Mouse (Mus musculus): ENCODE results near the gene 2300002M23Rik. TPM values are rescaled to one million over a fixed set of nuclear protein-coding genes. Genes with fewer than 3 reads are reported as not detected.

2300002M23Rik gene
- polyA plus RNA-seq (2016; fragmentation: Nextera tagmentation; extraction: Ambion mirVana) = not detected in 2 replicates

DNA sequence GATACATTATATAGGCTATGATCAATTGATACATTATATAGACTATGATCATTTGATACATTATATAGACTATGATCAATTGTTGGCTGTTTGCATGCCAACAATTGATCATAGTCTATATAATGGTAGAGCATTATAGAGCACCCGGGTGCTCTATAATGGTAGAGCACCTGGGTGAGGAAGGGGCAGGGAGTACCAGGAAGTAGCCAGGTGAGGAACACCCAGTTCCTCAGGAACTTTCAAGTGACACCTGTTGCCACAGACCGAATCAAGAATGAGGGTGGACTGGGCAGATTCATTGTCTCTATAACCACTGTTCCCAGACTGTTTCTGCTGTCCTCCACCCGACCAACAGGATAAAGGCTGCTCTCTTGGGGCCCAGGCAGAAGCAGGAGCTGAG is at the start of gene 2300002M23Rik:
Gene 2300002M23Rik (plus strand): TSS at position 301 of the 400 bp plus-strand sequence.
- Histone ChIP-seq H3K9me3 (0 out of 2 replicates have a peak, but pooled peaks cover 2% of the 10 kb centered on the region), H3K4me3 (peak within 1 kb of the TSS; percentile 18; the same call in 1 of the 2 replicates), H3K27me3 (replicated peaks; ENCODE audit: low read depth, poor library complexity, severe bottlenecking) (peaks cover 56% of the 10 kb centered on the region), H3K4me1 (peaks cover 18% of the 10 kb centered on the region), H3K27ac (replicated peaks) (no peak within 1 kb of the TSS), H3K36me3 (replicated peaks) (no peaks in the 10 kb centered on the region)
- no peak for DNase-seq (ENCODE audit: low spot score)
- 51% methylated on average over 3 of the region's 3 CpGs for WGBS

DNA sequence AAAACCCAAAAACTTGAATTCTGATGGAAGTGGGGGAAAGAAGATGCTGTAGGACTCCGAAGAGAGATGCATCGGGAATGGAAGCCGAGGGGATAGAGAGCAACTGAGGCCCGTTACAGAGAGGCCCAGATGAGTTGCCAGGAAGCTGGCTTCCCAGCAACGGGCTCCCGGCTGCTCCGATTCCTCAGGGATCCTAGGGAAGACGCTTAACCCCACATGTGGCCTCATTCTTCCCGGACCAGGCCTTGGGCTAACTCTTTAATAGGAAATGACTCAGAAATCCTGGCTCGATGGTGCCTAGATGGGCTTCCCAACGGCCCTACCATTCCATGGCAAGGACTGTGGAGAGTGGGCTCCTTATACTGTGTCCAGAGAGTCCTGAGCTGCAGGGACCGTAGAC is 49.7 kb upstream of the 2300002M23Rik start:
- Histone ChIP-seq H3K4me1 (peaks cover 36% of the 10 kb centered on the region), H3K27ac (replicated peaks) (peak overlapping the region; percentile 87), H3K36me3 (replicated peaks) (peaks cover 32% of the 10 kb centered on the region), H3K9me3 (no peaks in the 10 kb centered on the region), H3K4me3 (peak overlapping the region; percentile 66), H3K27me3 (replicated peaks; ENCODE audit: low read depth, poor library complexity, severe bottlenecking) (no peaks in the 10 kb centered on the region)
- WGBS = 11% methylated on average over 12 of the region's 12 CpGs
- DNase-seq (ENCODE audit: low spot score) = peak; percentile 35

DNA sequence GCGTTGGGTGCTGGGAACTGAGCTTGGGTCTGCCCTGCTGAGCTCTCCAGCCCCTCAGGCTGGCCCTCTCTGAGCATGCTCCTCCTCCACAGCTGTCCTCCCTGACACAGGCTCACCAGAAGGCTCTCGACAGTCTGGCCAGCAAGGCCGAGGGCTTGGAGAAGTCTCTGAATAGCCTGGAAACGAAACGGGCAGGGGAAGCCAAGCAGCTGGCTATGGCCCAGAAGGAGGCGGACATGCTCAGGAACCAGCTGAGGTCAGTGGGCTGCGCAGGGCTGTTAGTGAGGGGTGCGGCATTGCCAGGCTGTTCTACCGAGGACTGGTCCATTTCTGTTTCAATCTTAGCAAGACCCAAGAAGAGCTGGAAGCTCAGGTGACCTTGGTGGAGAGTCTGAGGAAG is 42.9 kb upstream of the 2300002M23Rik start:
- WGBS = 89% methylated on average over 9 of the region's 9 CpGs
- Histone ChIP-seq H3K4me3 (no peak overlapping the region), H3K27ac (replicated peaks) (no peak overlapping the region), H3K9me3 (no peaks in the 10 kb centered on the region), H3K4me1 (no peaks in the 10 kb centered on the region), H3K27me3 (replicated peaks; ENCODE audit: low read depth, poor library complexity, severe bottlenecking) (no peaks in the 10 kb centered on the region), H3K36me3 (replicated peaks) (peaks cover 78% of the 10 kb centered on the region)
- DNase-seq (ENCODE audit: low spot score) = no peak

DNA sequence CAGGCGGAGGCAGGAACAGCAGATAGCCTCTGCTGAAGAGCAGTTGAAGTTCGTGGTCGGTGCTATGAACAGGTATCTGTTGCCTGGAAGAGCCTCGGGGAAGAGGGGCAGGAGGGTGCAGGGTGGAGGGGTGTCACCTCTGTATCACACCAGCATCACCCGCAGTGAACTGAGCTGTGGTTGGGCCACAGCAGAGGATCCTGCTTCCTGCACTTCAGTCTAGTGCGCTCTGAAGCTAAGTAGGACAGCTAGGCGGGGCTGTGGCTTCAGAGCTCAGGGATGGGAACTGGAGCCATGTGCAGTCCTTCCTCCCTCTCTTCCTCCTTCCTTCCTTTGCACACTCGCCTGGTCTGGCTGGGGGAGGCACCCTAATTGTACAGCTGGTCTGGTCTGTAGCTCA is 40.6 kb upstream of the 2300002M23Rik start:
- H3K36me3 ChIP-seq (replicated peaks) = peaks cover 85% of the 10 kb centered on the region
- H3K27ac ChIP-seq (replicated peaks) = no peak overlapping the region
- 78% methylated on average over 8 of the region's 8 CpGs for WGBS
- no peaks in the 10 kb centered on the region for H3K9me3 ChIP-seq
- H3K4me3 ChIP-seq = no peak overlapping the region
- H3K4me1 ChIP-seq = peaks cover 7% of the 10 kb centered on the region; the same call in 1 of the 2 replicates
- no peaks in the 10 kb centered on the region for H3K27me3 ChIP-seq (replicated peaks; ENCODE audit: low read depth, poor library complexity, severe bottlenecking)
- no peak for DNase-seq (ENCODE audit: low spot score)

DNA sequence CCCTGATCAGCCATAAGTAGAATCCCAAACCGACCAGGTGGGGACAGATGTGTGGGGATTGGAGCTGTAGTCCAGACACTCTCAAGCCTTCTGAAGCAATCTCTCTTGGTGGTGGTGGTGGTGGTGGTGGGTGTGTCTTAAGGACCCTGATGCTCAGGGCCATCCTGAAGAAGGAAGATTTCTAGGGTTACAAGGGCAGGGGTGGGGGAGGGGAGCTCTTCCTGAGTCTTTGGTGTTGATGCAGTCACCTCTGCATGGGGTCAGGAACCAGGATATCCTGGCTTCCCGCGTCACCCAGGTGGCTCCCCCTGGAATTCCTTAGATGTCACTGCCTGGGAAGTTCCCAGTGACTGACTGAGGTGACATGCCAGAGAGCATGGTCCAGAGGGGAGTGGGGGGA is 34.9 kb upstream of the 2300002M23Rik start:
- no peak overlapping the region for H3K4me3 ChIP-seq
- peaks cover 37% of the 10 kb centered on the region for H3K36me3 ChIP-seq (replicated peaks)
- H3K27ac ChIP-seq (replicated peaks) = no peak overlapping the region
- H3K4me1 ChIP-seq = peaks cover 19% of the 10 kb centered on the region
- WGBS = 13% methylated on average over 3 of the region's 3 CpGs
- no peaks in the 10 kb centered on the region for H3K27me3 ChIP-seq (replicated peaks; ENCODE audit: low read depth, poor library complexity, severe bottlenecking)
- no peak for DNase-seq (ENCODE audit: low spot score)
- H3K9me3 ChIP-seq = no peaks in the 10 kb centered on the region

DNA sequence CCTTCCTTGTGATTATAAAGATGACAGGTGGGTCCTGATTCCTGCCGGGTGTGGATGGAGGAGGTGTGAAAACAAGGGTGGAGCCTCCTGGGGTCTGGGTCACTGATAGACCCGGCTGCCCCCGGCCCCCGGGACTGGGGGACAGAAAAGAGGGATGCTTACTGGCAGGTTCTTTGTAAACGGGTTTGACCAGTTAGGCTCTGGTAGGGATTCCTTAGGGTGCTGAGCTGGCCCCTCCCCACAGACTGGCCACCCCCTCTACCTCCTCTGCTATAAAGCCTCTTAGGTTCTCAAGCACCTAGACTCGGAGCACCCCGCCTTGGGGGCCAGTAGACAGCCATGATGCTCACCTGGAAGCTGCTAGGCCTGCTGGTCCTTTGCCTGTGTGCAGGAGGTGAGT is 34.3 kb upstream of the 2300002M23Rik start, which contains the start of gene Psors1c2:
Gene Psors1c2 (plus strand): TSS at position 301 of the 400 bp plus-strand sequence.
- H3K27ac ChIP-seq (replicated peaks) = no peak within 1 kb of the TSS
- WGBS = 42% methylated on average over 7 of the region's 7 CpGs
- H3K4me1 ChIP-seq = peaks cover 19% of the 10 kb centered on the region
- DNase-seq (ENCODE audit: low spot score) = no peak
- no peaks in the 10 kb centered on the region for H3K9me3 ChIP-seq
- no peak within 1 kb of the TSS for H3K4me3 ChIP-seq
- no peaks in the 10 kb centered on the region for H3K27me3 ChIP-seq (replicated peaks; ENCODE audit: low read depth, poor library complexity, severe bottlenecking)
- H3K36me3 ChIP-seq (replicated peaks) = peaks cover 31% of the 10 kb centered on the region

DNA sequence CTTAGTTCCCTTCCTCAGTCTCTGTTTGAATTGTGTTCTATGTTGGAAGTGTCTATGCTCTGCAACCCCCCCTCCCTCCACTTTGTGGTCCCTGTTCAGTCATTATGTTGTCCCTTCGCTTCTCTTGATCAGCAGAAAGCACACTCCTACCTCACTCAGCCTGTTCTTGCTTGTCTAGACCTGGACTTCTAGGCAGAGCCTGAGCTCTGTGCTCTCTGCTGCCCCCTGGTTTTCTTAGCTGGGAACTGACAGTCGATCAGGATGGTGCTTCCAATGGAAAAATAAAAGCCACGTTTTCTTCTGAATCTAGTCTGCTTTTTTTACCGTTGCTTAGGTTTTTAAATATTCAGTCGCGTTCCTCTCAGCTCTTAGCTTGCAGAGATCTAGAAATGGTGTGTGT is 32.9 kb upstream of the 2300002M23Rik start:
- DNase-seq (ENCODE audit: low spot score) = peak; percentile 76
- Histone ChIP-seq H3K27me3 (replicated peaks; ENCODE audit: low read depth, poor library complexity, severe bottlenecking) (no peaks in the 10 kb centered on the region), H3K4me1 (peaks cover 19% of the 10 kb centered on the region), H3K9me3 (no peaks in the 10 kb centered on the region), H3K4me3 (no peak overlapping the region), H3K27ac (replicated peaks) (no peak overlapping the region), H3K36me3 (replicated peaks) (peaks cover 17% of the 10 kb centered on the region)
- 13% methylated on average over 6 of the region's 6 CpGs for WGBS

DNA sequence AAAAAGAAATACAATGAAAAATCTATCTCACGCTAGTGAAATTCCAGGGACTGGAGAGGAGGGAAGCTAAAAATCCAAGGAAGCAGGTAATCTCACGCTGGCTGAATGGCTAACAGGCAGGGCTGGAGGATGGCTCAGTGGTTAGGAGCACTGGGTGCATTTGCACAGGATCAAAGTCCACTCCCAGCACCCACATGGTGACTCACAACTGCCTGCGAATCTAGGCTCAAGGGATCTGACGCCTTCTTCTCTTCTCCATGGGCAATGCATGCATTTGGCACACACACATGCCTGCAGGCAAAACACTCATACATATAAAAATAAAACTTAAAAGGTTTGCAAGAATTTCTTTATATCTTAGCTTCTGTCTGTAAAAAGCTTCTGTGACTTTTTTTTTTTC is 29.8 kb upstream of the 2300002M23Rik start:
- no peaks in the 10 kb centered on the region for H3K27me3 ChIP-seq (replicated peaks; ENCODE audit: low read depth, poor library complexity, severe bottlenecking)
- no peaks in the 10 kb centered on the region for H3K9me3 ChIP-seq
- peaks cover 8% of the 10 kb centered on the region for H3K4me1 ChIP-seq
- DNase-seq (ENCODE audit: low spot score) = no peak
- no peaks in the 10 kb centered on the region for H3K36me3 ChIP-seq (replicated peaks)
- H3K4me3 ChIP-seq = no peak overlapping the region
- 85% methylated on average over 4 of the region's 4 CpGs for WGBS
- H3K27ac ChIP-seq (replicated peaks) = no peak overlapping the region

DNA sequence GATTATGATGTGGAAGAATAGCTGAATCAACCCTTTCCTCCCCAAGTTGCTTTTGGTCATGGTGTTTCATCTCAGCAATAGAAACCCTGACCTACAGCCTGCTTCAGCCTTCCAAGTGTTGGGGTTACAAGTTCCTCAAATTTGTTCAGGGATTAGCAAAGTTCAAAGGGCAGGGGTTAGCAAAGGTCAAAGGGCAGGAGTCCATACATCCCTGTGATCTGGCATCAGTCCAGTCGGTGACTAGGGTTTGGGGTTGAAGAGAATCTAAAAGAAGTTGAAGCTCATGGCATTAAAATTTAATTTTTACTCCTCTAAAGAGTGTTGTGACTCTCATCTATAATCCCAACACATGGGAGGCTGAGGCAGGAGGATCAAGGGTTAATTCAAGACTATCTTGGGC is 28.8 kb upstream of the 2300002M23Rik start:
- Histone ChIP-seq H3K27ac (replicated peaks) (no peak overlapping the region), H3K36me3 (replicated peaks) (no peaks in the 10 kb centered on the region), H3K4me1 (peaks cover 5% of the 10 kb centered on the region; the same call in 1 of the 2 replicates), H3K4me3 (no peak overlapping the region), H3K9me3 (no peaks in the 10 kb centered on the region), H3K27me3 (replicated peaks; ENCODE audit: low read depth, poor library complexity, severe bottlenecking) (no peaks in the 10 kb centered on the region)
- 80% methylated on average over 1 of the region's 1 CpGs for WGBS
- DNase-seq (ENCODE audit: low spot score) = no peak

DNA sequence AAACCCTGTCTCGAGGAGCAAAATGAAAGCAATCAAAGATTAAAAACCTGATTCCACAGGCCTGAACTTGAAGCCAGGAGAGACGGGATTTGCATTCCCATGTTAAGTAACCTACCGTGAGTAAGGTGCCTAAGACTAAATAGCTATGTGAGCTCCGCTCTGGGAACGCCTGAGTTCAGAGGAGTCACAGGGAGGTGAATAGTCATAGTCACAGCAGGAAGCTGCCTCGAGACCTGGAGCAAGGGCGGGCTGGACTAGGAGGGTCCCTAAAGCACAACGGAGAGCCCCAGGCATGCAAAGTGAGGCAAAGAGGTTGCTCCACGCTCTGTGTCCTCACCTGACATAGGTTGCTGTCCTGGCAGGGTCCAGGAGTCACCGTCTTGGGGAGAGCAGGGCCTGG is 27.7 kb upstream of the 2300002M23Rik start:
- Histone ChIP-seq H3K36me3 (replicated peaks) (no peaks in the 10 kb centered on the region), H3K27me3 (replicated peaks; ENCODE audit: low read depth, poor library complexity, severe bottlenecking) (no peaks in the 10 kb centered on the region), H3K9me3 (no peaks in the 10 kb centered on the region), H3K27ac (replicated peaks) (no peak overlapping the region), H3K4me1 (peaks cover 7% of the 10 kb centered on the region; the same call in 1 of the 2 replicates), H3K4me3 (no peak overlapping the region)
- WGBS = 58% methylated on average over 10 of the region's 10 CpGs
- DNase-seq (ENCODE audit: low spot score) = no peak

DNA sequence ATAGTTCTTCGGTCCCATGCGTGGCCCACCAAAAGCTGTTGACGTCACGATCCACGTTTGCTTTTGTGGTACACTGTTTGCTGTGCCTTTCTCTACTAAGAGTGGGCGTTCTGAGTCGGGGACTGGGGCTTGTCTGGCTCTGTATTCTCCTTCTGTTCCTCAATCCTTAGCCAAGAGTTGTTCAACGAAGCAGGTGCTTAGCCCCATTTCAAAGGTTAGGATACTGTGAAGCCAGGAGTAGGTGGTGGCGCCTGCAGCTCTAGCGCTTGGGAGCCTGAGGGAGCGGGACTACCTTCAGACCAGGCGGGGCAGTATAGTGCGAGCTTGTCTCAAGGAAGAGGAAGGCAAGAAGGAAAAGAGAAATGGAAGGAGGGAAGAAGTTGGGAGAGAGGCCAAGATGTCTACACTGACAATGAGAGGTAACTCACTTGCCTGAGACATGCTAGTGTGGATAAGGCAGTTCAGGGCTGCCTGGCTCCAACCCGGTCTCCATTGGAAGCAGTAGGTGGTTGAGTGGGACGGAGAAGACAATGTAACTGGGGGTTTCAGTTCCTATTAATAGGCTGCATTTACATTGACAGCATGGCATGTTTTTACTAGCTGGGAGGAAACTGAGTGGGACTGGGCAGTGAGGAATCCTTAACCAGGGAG is 24.4 kb upstream of the 2300002M23Rik start:
- H3K27me3 ChIP-seq (replicated peaks; ENCODE audit: low read depth, poor library complexity, severe bottlenecking) = no peaks in the 10 kb centered on the region
- H3K4me3 ChIP-seq = no peak overlapping the region
- H3K4me1 ChIP-seq = peaks cover 7% of the 10 kb centered on the region; the same call in 1 of the 2 replicates
- H3K36me3 ChIP-seq (replicated peaks) = no peaks in the 10 kb centered on the region
- WGBS = 82% methylated on average over 15 of the region's 15 CpGs
- H3K9me3 ChIP-seq = no peaks in the 10 kb centered on the region
- H3K27ac ChIP-seq (replicated peaks) = no peak overlapping the region
- no peak for DNase-seq (ENCODE audit: low spot score)

DNA sequence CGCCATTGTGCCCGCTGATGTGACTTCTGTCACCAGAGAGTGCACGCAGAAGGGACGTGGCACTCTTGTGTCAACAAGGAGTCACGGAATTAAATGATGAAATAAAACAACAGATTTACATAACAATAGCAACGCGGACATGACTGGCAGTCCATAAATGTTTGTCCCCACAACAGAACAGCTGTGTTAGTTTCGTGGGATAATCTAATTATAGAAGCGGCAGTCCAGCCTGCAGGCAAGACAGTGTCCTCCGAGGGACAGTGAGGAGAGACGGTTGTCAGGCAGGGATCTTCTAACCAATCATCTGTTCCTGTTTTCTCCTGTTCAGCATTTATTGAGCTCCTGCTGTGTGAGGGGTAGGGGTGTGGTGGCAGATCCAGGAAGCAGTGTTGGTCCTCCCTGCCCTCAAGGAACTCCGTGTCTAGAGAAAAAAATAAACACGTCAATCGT is 23.8 kb upstream of the 2300002M23Rik start:
- Histone ChIP-seq H3K27me3 (replicated peaks; ENCODE audit: low read depth, poor library complexity, severe bottlenecking) (no peaks in the 10 kb centered on the region), H3K4me3 (no peak overlapping the region), H3K27ac (replicated peaks) (no peak overlapping the region), H3K36me3 (replicated peaks) (no peaks in the 10 kb centered on the region), H3K4me1 (peaks cover 7% of the 10 kb centered on the region; the same call in 1 of the 2 replicates), H3K9me3 (no peaks in the 10 kb centered on the region)
- DNase-seq (ENCODE audit: low spot score) = no peak
- 54% methylated on average over 14 of the region's 14 CpGs for WGBS

DNA sequence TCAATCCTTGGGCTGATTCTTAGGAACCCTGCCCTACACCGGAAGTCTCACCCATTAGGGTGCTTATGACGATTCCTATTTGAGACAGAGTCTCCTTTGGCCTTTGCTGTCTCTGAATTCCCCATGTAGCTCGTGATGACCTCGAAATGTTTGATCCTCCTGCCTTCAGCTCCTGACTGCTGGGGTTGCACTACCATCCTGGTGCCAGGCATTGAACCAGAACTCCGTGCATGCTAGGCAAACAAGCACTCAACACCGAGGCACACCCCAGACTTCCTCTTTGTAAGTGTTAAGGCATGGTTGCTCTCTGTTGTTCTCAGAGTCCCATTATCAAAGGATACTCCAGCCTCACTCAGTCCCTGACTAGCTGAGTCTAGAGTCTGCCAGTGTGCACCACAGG is 23.2 kb upstream of the 2300002M23Rik start:
- Histone ChIP-seq H3K9me3 (no peaks in the 10 kb centered on the region), H3K4me3 (no peak overlapping the region), H3K36me3 (replicated peaks) (no peaks in the 10 kb centered on the region), H3K4me1 (peaks cover 7% of the 10 kb centered on the region; the same call in 1 of the 2 replicates), H3K27me3 (replicated peaks; ENCODE audit: low read depth, poor library complexity, severe bottlenecking) (no peaks in the 10 kb centered on the region), H3K27ac (replicated peaks) (no peak overlapping the region)
- WGBS = 80% methylated on average over 6 of the region's 6 CpGs
- no peak for DNase-seq (ENCODE audit: low spot score)
